Mouse (Mus musculus) olfactory bulb, adult 2 months (tissue): Measurements from ENCODE around the gene Cfap126.

Experiments
- CTCF ChIP-seq: fragments of 200-500 bp; IDR thresholded peaks from 2 replicates; pipeline ENCODE4 v1.5.1; 2012; ENCODE audit warnings: low read depth, mild to moderate bottlenecking, low read length, moderate library complexity; ENCODE audit not compliant: insufficient read depth
- POLR2A ChIP-seq: fragments of 200-500 bp; IDR thresholded peaks from 2 replicates; pipeline ENCODE4 v1.6.1; 2012; ENCODE audit warnings: mild to moderate bottlenecking, low read depth, low read length, moderate library complexity; ENCODE audit not compliant: insufficient read depth

GRCm38 (mm10) chr1:171171138-171171537, 57.4 kb downstream of the Cfap126 start:
- TF ChIP-seq POLR2A, result no peak
- no peak for TF ChIP-seq CTCF
